Mouse (Mus musculus) ES-Bruce4 (cell line): Measurements from ENCODE around the gene Arhgap28. TPM values are rescaled to one million over a fixed set of nuclear protein-coding genes. Genes with fewer than 3 reads are reported as not detected.
A peak's percentile ranks its signal among the peaks of the same experiment; 100 is the strongest.

Source experiments
- H3K27ac ChIP-seq: 2 replicates; pipeline ENCODE4 v1.5.1; 2012; ENCODE audit warnings: low read length, inconsistent platforms; ENCODE audit not compliant: insufficient read depth
- H3K27me3 ChIP-seq: 2 replicates; pipeline ENCODE4 v1.6.1; 2012; ENCODE audit warnings: mild to moderate bottlenecking, low read length, inconsistent platforms; ENCODE audit not compliant: control insufficient read depth, poor library complexity, insufficient read depth, severe bottlenecking
- H3K36me3 ChIP-seq: 2 replicates; pipeline ENCODE4 v1.6.1; 2012; ENCODE audit warnings: inconsistent platforms, mild to moderate bottlenecking, low read length, moderate library complexity; ENCODE audit not compliant: control insufficient read depth, poor library complexity, insufficient read depth, severe bottlenecking
- H3K4me1 ChIP-seq: one replicate; pipeline ENCODE4 v1.8.1; 2011; ENCODE audit warnings: low read length; ENCODE audit not compliant: control insufficient read depth, insufficient read depth
- H3K4me3 ChIP-seq: 2 replicates; pipeline ENCODE4 v1.5.1; 2011; ENCODE audit warnings: low read depth, mild to moderate bottlenecking, low read length
- H3K9ac ChIP-seq: 2 replicates; pipeline ENCODE4 v1.6.1; 2012; ENCODE audit warnings: low read depth, mild to moderate bottlenecking, inconsistent platforms; ENCODE audit not compliant: poor library complexity, severe bottlenecking
- H3K9me3 ChIP-seq: replicated peaks from 2 replicates; pipeline ENCODE4 v1.6.1; 2012; ENCODE audit warnings: mild to moderate bottlenecking, low read length, inconsistent platforms; ENCODE audit not compliant: control insufficient read depth, poor library complexity, insufficient read depth, severe bottlenecking
- CTCF ChIP-seq: IDR thresholded peaks from one replicate; pipeline ENCODE4 v1.8.1; 2011; ENCODE audit warnings: low read depth, low read length
- EP300 ChIP-seq: IDR thresholded peaks from 2 replicates; pipeline ENCODE4 v1.6.1; 2011; ENCODE audit warnings: low read depth, low read length; ENCODE audit not compliant: insufficient read depth
- POLR2A ChIP-seq: IDR thresholded peaks from one replicate; pipeline ENCODE4 v1.8.1; 2011; ENCODE audit warnings: low read length; ENCODE audit not compliant: insufficient read depth
- polyA plus RNA-seq: library from polyadenylated mRNA; stranded (reverse); fragments of >200 nt; gene quantifications from 2 replicates; pipeline ENCODE4 v1.2.4, GENCODE M21; 2011; ENCODE audit warnings: low read depth; ENCODE audit not compliant: missing spikeins, insufficient read depth, insufficient read length

The Arhgap28 gene
- polyA plus RNA-seq, 1 experiment = 15.5 TPM

DNA sequence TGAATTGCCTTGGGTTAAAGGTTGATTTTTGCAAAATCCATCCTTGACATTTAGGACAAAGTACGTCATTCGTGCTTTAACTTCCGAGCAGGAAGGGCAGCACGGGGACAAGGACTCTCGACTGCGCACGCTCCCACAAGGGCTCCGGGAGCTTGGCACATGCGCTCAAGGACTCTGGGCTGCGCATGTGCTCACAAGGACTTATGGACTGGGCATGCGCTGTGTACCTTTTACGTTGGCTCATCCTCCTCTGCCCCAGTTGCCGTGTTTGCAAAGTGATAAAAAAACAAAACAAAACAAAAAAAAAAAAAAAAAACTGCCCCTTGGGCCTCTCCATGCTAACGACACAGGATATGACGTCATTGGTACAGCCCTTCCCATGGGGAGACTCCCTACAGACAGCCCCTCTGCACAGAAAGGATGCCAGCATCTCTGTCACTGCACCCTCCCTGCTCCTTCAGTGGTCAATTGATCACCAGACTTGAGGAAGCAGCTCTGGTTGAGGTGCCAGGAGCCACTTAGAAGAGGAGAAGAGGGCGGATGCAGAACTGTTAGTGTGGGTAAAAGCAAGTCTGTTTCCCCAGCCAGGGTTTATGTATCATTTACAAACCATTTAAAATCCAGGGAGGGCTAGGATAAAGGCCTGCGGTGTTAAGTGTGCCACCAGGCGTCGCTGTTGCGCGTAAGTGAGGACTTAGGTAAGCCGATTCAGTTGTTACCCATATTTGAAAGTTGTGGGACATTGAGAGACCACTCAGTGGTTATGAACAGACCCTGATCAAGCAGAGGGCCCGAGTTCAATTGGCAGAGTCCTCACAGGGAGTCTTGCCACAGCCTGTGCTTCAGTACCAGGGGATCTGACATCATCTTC lies 134.0 kb downstream of the Arhgap28 start:
- Histone ChIP-seq H3K4me1 (no peaks in the 10 kb centered on the region), H3K27me3 (no peaks in the 10 kb centered on the region), H3K9me3 (no peaks in the 10 kb centered on the region), H3K36me3 (no peaks in the 10 kb centered on the region), H3K4me3 (no peak overlapping the region), H3K27ac (no peak overlapping the region), H3K9ac (no peak overlapping the region)
- TF ChIP-seq POLR2A (no peak), CTCF (peak; percentile 80)

DNA sequence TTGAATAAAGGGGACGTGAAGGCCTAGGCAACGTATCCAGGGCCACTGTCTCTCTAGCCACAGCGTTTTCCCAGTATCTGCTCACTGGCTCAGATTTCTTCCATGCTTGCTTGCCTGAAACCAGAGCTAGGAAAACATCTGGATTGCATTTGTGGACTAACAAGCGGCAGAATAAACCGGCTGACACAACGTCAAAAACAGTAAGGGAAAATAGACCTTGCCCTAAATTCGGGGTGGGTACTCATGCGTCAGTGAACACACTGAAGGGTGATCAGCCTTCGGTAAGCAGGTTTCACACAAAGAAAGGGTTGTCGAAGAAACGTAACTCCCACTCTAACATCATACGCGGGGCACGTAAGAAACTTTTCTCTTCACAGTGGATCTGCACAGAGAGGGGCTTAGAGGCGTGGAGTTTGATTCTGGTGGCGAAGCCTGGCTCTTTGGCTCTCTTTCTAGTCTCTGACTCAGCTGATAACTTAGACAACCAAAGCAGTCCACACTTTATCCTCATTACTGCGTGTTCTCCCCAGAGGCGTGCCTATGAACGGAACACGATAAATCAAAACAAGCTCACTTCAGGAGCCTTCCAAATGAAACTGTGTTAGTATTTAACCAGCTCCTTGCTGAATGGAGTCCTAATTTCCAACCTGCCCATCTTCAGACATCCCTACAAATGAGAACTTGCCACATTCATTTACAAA lies 137.2 kb downstream of the Arhgap28 start:
- H3K9ac ChIP-seq = no peak overlapping the region

DNA sequence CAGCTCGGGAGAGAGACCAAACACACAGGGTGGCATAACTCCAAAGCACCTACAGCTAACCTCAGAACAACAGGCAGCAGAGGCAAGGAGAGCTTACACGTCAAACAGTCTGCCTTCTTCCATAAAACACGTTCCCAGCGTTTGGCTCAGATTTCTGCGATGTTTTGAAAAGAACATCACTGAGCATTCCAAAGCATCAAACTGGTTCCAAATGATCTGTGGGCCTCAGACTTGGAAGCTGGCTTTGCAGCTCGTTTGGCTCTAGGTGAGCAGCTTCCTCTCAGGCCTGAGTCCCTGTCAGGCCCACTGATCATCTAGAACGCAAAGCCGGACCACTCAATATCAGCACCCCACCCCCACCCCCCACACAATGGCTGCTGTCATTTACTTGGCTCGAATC lies 137.9 kb downstream of the Arhgap28 start:
- no peak overlapping the region for H3K27ac ChIP-seq
- H3K36me3 ChIP-seq = no peaks in the 10 kb centered on the region

More for the DNA sequence above, 137.2 kb downstream of the Arhgap28 start:
- no peaks in the 10 kb centered on the region for H3K4me1 ChIP-seq
- TF ChIP-seq EP300 (no peak), POLR2A (no peak)
- H3K27ac ChIP-seq = no peak overlapping the region
- H3K27me3 ChIP-seq = no peaks in the 10 kb centered on the region
- no peak overlapping the region for H3K4me3 ChIP-seq
- no peaks in the 10 kb centered on the region for H3K9me3 ChIP-seq
- H3K36me3 ChIP-seq = no peaks in the 10 kb centered on the region

DNA sequence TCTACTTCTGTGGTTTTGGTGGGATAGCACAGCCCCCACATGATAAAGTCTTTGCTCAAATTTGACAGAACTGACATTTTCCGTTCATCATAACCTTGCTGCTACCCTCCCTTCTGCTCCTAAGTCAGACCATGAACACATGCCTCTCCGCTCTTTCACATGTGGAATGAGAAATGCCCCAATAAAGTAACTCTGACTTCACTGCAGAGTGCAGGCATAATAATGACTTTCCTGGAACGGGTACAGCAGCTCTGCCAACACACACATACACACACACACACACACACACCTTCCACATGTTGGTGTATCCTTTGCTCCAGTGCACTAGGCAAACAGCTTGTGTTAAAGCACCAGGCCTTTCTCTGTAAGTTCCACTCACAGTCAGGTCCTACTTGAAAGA lies 139.0 kb downstream of the Arhgap28 start:
- no peak overlapping the region for H3K27ac ChIP-seq
- H3K9ac ChIP-seq = no peak overlapping the region
- H3K4me3 ChIP-seq = no peak overlapping the region
- no peaks in the 10 kb centered on the region for H3K36me3 ChIP-seq
- H3K4me1 ChIP-seq = no peaks in the 10 kb centered on the region
- no peaks in the 10 kb centered on the region for H3K9me3 ChIP-seq
- H3K27me3 ChIP-seq = no peaks in the 10 kb centered on the region
- TF ChIP-seq EP300 (no peak), CTCF (no peak), POLR2A (no peak)

More for the DNA sequence above, 137.9 kb downstream of the Arhgap28 start:
- no peak overlapping the region for H3K9ac ChIP-seq
- no peak overlapping the region for H3K4me3 ChIP-seq
- no peaks in the 10 kb centered on the region for H3K27me3 ChIP-seq
- no peak for TF ChIP-seq CTCF
- no peak for TF ChIP-seq POLR2A
- no peak for TF ChIP-seq EP300
- H3K4me1 ChIP-seq = no peaks in the 10 kb centered on the region
- no peaks in the 10 kb centered on the region for H3K9me3 ChIP-seq

DNA sequence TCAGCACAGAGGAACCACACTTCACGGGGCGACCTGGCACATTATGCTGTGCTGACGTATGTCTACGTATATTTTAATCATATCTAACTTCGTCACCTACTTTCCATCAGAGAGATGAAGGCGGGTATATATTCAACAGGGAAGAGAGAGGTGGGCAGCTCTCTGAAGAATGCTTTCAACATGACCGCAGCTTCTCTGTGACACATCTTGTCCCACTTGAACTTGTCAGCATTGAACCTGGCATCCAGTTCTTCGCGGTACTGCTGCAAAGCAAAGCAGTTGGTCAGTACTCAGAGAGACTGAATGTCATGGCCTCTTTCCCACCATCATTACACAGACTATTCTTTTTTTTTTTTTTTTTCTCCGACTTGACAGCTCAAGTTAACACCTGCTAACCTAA lies 139.6 kb downstream of the Arhgap28 start:
- no peak overlapping the region for H3K9ac ChIP-seq
- no peaks in the 10 kb centered on the region for H3K27me3 ChIP-seq
- H3K36me3 ChIP-seq = no peaks in the 10 kb centered on the region
- H3K9me3 ChIP-seq = no peaks in the 10 kb centered on the region
- TF ChIP-seq EP300 = no peak
- no peak overlapping the region for H3K27ac ChIP-seq
- no peak overlapping the region for H3K4me3 ChIP-seq
- H3K4me1 ChIP-seq = no peaks in the 10 kb centered on the region

DNA sequence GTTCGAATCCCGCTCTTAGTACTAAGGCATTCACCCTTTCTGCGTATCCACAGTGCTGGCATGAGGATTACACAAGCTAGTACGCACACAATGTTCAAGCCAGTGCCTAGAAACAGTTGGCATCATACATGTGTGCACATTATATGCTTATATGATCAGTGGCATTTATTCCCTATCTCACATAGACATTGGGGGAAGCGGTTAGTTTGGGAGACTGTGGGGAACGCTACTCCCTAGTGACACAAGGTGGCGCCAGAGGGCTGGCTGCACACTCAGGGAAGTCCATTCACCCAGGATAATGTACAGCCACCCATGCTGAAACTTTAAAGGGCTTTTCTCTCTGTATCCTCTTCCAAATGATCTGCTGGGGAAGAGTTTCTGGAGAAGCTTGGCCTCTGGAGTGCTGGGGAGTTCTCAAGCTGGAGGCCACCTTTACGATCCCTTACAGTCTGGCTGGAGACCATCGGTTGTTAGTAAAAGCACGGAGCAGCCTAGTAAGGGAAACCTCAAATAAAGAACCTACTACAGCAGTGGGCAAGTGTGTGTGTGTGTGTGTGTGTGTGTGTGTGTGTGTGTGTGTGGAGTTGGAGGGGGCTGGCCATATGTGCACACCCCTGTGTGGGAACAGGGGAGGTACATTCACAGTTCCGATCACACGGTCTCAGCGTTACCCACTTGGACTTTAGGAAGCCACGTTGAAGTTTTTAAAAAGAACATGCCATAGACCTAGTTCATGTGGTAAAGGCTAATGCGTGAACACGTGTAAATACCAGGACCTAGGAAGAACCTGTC lies 142.0 kb downstream of the Arhgap28 start:
- Histone ChIP-seq H3K4me3 (no peak overlapping the region), H3K36me3 (no peaks in the 10 kb centered on the region; the same call in 1 of the 2 replicates), H3K9me3 (peaks cover 3% of the 10 kb centered on the region; the same call in 1 of the 2 replicates), H3K9ac (no peak overlapping the region), H3K27ac (no peak overlapping the region), H3K27me3 (no peaks in the 10 kb centered on the region), H3K4me1 (no peaks in the 10 kb centered on the region)
- no peak for TF ChIP-seq EP300
- peak; percentile 91 for TF ChIP-seq CTCF
- TF ChIP-seq POLR2A = no peak
